Mouse (Mus musculus) embryo, embryonic 10.5 days (tissue): Measurements from ENCODE around the gene Ccdc61.

ENCODE experiments used
- DNase-seq: peaks from one replicate; pipeline ENCODE4 v3.0.0-alpha.2; 2015; ENCODE audit warnings: low spot score

Gene Ccdc61

GRCm38 (mm10) chr7:18910241-18910831 is at the start of gene Ccdc61:
Gene Ccdc61, minus strand, starts transcription at chr7:18910415.
- peak; percentile 100 for DNase-seq

- DNase-seq, result no peak
These were observed 49.2 kb upstream of the Ccdc61 start for GRCm38 (mm10) chr7:18959446-18959845.

GRCm38 (mm10) chr7:18958384-18958766 is 48.2 kb upstream of the Ccdc61 start:
- no peak for DNase-seq

GRCm38 (mm10) chr7:18957569-18958383 is 47.6 kb upstream of the Ccdc61 start:
- DNase-seq, result peak; percentile 69

GRCm38 (mm10) chr7:18951397-18951796 is 41.2 kb upstream of the Ccdc61 start:
- DNase-seq, result peak; percentile 77

GRCm38 (mm10) chr7:18950523-18951315 is 40.5 kb upstream of the Ccdc61 start:
- DNase-seq, result peak; percentile 76

- peak; percentile 95 for DNase-seq
These were observed 39.7 kb upstream of the Ccdc61 start for GRCm38 (mm10) chr7:18949781-18950522.

GRCm38 (mm10) chr7:18948151-18948550 is 37.9 kb upstream of the Ccdc61 start:
- no peak for DNase-seq

GRCm38 (mm10) chr7:18942815-18943214 is 32.6 kb upstream of the Ccdc61 start:
- DNase-seq, result no peak

GRCm38 (mm10) chr7:18942376-18942775 is 32.2 kb upstream of the Ccdc61 start:
- no peak for DNase-seq

- no peak for DNase-seq
These were observed 17.5 kb upstream of the Ccdc61 start for GRCm38 (mm10) chr7:18927759-18928158.

GRCm38 (mm10) chr7:18926911-18927310 is 16.7 kb upstream of the Ccdc61 start:
- DNase-seq, result no peak

- DNase-seq, result peak; percentile 39
These were observed 16.0 kb upstream of the Ccdc61 start for GRCm38 (mm10) chr7:18926041-18926790.

GRCm38 (mm10) chr7:18925162-18925938 is 15.1 kb upstream of the Ccdc61 start, which contains the start of gene Nova2:
Gene Nova2, plus strand, starts transcription at chr7:18925888.
- DNase-seq, result peak; percentile 97

- no peak for DNase-seq
These were observed 14.1 kb upstream of the Ccdc61 start for GRCm38 (mm10) chr7:18924321-18924720.

- DNase-seq, result peak; percentile 71
These were observed 13.5 kb upstream of the Ccdc61 start for GRCm38 (mm10) chr7:18923711-18924191.

GRCm38 (mm10) chr7:18923267-18923666 is 13.1 kb upstream of the Ccdc61 start:
- DNase-seq, result no peak

- DNase-seq, result peak; percentile 54
These were observed 12.6 kb upstream of the Ccdc61 start for GRCm38 (mm10) chr7:18922807-18923206.

- peak; percentile 73 for DNase-seq
These were observed 10.9 kb upstream of the Ccdc61 start for GRCm38 (mm10) chr7:18921069-18921468.

GRCm38 (mm10) chr7:18917931-18918330 is 7.7 kb upstream of the Ccdc61 start:
- DNase-seq, result no peak
